Mouse (Mus musculus) naive thymus-derived CD4-positive, alpha-beta T cell, adult 2 months (primary cell): ENCODE data around the gene Klk4.

Experiments
- DNase-seq: peaks from one replicate; pipeline ENCODE4 v3.0.0-alpha.2; 2011; ENCODE audit warnings: low read depth

Gene Klk4

DNA sequence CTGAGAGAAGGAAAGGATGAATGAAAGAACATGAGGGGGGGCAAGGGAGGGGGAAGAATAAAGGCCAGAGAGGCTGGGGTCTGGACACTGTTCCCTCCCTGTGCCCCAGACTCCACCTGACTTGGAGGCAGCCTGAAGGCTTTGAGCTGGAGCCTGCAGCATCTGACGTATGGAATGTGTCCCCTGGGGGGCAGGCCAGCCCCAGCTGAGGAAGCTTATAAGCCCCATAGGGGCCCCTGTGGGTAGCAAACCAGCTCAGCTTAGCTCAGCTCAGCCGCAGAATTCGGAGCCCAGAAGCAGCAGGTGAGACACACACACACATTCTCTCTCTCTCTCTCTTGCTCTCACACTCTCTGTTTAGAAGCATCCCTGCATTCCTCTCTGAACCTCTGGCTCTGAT lies at the start of gene Klk4:
TSS of gene Klk4 (plus strand) at position 249 of the 400 bp plus-strand sequence.
- DNase-seq = no peak

- DNase-seq = no peak
Measured at GRCm38 (mm10) chr7:43841701-43842100, 39.3 kb upstream of the Klk4 start, which contains the start of gene Klk5. TSS of gene Klk5 (plus strand) at chr7:43841971.

DNA sequence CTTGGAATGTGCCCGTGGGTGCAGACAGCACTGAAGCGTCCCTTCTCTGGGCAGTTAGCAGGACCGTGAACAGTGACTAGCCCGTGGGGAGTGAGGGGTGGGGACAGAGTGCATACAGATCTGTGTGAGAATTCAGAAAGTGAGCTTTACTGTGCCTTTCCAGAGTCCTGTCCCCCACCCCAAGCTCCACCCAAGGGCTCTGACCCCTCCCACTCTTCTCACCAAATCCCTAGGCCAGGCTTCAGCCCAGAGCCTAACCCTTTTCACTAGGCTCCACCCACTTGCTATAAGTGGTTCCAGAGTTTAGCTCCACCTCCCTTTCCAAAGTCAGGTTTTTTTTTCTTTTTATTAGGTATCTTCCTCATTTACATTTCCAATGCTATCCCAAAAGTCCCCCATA lies 37.2 kb upstream of the Klk4 start:
- DNase-seq = no peak

GRCm38 (mm10) chr7:43851616-43852015 lies 29.3 kb upstream of the Klk4 start:
- no peak for DNase-seq

DNA sequence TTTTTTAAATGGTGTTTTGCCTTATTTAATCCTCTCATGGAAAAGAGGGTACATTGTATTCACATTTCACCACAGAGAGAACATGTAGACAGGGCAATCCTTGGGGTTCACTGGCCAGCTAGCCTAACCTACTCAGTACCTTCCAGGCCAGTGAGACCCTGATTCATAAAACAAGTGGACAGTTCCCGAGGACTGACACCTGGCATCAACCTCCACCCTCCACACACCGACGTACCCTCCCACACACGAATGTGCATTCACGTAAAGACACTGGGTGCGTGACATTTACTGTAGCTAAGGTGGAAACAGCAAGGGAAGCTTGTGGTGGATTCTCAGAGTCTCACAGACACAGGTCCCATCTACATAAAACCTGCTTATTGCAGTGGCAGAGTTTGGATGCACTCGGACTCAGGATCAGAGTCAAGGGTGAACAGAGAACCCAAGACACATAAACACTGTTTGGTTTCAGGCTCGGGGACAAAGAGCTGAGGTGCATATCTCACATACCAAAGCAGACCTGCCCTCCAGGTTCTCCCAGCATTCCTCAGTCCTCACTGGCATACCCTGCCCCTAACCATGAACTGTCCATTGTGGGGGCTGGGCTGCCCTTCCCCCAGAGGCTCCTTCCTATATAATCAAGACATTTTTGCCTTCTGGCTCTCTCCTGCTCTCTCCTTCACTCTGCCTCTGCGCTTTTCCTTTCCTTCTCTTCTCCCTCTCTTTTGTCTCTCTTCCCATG lies 26.1 kb upstream of the Klk4 start:
- DNase-seq = no peak

- DNase-seq = no peak
Measured at GRCm38 (mm10) chr7:43855709-43856108, 25.3 kb upstream of the Klk4 start.

GRCm38 (mm10) chr7:43856307-43856706 lies 24.7 kb upstream of the Klk4 start:
- no peak for DNase-seq

- DNase-seq = no peak
Measured at GRCm38 (mm10) chr7:43857501-43857900, 23.5 kb upstream of the Klk4 start.

DNA sequence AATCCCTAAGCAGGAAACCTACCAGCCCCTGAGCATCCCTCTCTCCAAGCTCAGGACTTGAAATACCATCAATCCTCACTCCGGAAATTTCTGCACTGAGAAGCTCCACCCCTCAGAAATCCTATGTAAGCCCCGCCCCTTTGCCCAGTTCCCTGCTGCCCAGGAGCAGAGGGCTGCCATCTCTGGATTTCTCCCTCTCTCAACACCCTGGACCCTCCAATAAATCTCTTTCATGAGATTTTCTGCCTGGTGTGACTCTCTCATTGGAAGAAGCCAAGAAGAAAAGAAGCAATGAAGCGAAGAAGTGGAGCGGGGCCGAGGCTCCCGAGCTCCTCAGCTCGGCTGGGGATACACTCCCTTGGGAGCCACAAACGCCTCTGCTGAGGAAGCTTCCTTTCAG lies 20.5 kb upstream of the Klk4 start:
- no peak for DNase-seq

DNA sequence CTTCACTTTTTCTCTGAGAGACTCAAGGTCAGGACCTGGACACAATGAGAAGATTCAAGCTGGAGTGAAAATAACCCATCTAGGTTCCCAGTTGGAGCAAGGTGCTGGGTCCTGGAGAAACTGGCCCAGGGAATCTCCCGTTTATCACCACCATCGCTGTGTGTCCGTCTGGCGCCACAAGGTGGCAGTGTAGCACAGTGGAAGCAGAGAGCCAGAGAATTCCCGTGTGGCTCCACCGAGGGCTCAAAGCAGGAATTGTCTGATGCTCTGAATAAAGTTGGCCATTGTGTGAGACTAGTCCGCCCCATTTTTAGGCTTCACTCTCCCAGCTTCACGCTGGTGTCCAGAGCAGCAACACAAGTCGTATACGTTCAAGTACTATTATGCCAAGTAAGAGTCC lies 7.7 kb upstream of the Klk4 start:
- DNase-seq = no peak

DNA sequence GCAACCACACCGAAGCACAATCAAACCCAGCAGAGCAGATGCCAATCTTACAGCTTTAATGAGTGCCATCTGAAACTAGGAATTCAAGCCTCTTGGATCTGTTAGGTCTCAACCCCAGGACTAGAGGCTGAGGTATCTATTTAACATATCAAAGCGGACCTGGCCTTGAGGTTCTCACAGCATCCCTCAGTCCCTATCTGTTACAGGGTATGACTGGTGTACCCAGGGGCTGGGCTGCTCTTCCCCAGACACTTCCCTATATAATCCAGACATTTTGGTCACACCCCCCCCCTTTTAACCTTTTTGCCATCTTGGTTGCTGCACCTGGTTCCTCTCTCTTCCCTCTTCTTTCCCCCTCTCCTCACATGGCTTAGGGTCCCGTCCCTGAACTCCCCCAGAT lies 7.3 kb upstream of the Klk4 start:
- no peak for DNase-seq

- no peak for DNase-seq
Measured at GRCm38 (mm10) chr7:43874868-43875375, 6.0 kb upstream of the Klk4 start.

GRCm38 (mm10) chr7:43876444-43876843 lies 4.5 kb upstream of the Klk4 start:
- no peak for DNase-seq

- no peak for DNase-seq
Measured at GRCm38 (mm10) chr7:43878281-43878680, 2.7 kb upstream of the Klk4 start.

- no peak for DNase-seq
Measured at GRCm38 (mm10) chr7:43882346-43882745, 1.4 kb downstream of the Klk4 start.

GRCm38 (mm10) chr7:43882811-43883210 lies 1.9 kb downstream of the Klk4 start:
- no peak for DNase-seq

DNA sequence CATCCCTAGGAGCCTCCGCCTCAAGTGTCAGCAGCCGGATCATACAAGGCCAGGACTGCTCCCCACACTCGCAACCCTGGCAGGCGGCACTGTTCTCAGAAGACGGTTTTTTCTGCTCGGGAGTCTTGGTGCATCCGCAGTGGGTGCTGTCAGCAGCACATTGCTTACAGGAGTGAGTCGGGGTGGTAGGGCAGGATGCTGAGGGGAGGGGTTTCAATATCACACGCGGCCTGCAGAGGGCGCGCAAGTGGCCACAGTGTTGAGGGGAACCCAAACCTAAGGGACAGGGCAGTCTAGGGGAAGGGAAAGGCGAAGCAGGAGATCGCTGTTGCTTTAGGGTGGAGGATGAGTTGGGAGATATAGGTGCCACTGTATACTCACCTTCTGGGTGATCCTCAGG lies 2.6 kb downstream of the Klk4 start:
- peak; percentile 25 for DNase-seq

DNA sequence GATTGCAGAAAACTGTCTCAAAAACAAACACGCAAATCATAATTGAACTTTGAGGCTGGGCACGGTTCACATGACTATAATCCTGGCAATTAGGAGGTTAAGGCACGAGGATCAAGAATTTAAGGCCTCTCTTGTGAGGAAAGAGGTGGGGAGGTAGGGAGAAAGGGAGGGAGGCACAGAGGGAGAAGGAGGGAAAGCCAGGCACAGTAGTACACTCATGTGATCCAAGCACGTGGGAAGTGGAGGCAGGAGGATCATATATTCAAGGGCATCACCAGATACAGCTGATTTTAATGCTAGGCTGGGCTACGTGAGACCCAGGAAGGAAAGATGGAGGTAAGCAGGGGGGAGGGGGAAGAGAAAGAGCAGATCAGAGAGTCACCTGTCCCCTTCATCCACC lies 10.4 kb downstream of the Klk4 start:
- no peak for DNase-seq

GRCm38 (mm10) chr7:43891788-43892187 lies 10.8 kb downstream of the Klk4 start:
- no peak for DNase-seq

- DNase-seq = peak; percentile 79
Measured at GRCm38 (mm10) chr7:43894836-43895235, 13.9 kb downstream of the Klk4 start.

GRCm38 (mm10) chr7:43914821-43915220 lies 33.9 kb downstream of the Klk4 start:
- DNase-seq = no peak

- no peak for DNase-seq
Measured at GRCm38 (mm10) chr7:43918426-43918825, 37.5 kb downstream of the Klk4 start.

DNA sequence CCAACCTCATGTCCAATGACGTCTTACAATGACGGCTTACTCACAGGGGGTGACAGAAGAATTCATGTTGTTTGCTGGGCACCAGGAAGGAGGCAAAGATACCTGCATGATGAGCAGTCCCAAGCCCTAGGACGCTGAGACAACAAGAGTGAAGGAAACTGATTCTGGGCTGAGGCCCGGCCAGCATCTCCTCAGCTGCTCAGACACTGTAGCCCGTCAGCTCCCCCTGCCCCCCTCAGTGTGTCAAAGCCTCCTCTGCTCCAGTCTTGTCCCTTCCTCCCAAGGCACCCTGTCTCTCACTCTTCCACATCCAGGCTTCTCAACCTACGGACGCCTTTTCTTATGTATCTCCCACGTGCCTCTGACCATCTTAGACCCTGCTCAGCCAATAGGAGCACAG lies 37.9 kb downstream of the Klk4 start:
- DNase-seq = no peak
